Mouse (Mus musculus) lung, embryonic 14.5 days (tissue): ENCODE data around the gene Rps25. TPM values are rescaled to one million over a fixed set of nuclear protein-coding genes. Genes with fewer than 3 reads are reported as not detected.
"Not testable (repeated sequence)": the region's sequence is repeated elsewhere in the genome, so short reads cannot be mapped to it uniquely, and the experiment has no call there.

Source experiments
- ATAC-seq: fragments of 200-750 bp; cut with Nextera tagmentation; 2 replicates; pipeline ENCODE4 v1.8.0; 2017; ENCODE audit warnings: mild to moderate bottlenecking, moderate TSS enrichment, moderate library complexity; ENCODE audit not compliant: insufficient read depth
- DNase-seq: peaks from one replicate; pipeline ENCODE4 v3.0.0-alpha.2; 2015
- H3K27ac ChIP-seq: fragments of 300-500 bp; sonication (generic); 2 replicates; pipeline ENCODE4 v1.5.1; 2014; ENCODE audit warnings: low read depth, mild to moderate bottlenecking, moderate library complexity
- H3K27me3 ChIP-seq: fragments of 300-500 bp; sonication (generic); 2 replicates; pipeline ENCODE4 v1.6.1; 2014; ENCODE audit warnings: low read length, control low read depth; ENCODE audit not compliant: insufficient read depth
- H3K36me3 ChIP-seq: fragments of 300-500 bp; sonication (generic); 2 replicates; pipeline ENCODE4 v1.6.1; 2014; ENCODE audit warnings: control low read depth; ENCODE audit not compliant: insufficient read depth
- H3K4me1 ChIP-seq: fragments of 300-500 bp; sonication (generic); 2 replicates; pipeline ENCODE4 v1.6.1; 2014; ENCODE audit warnings: antibody characterized with exemption, control low read depth; ENCODE audit not compliant: insufficient read depth
- H3K4me2 ChIP-seq: fragments of 300-500 bp; sonication (generic); 2 replicates; pipeline ENCODE4 v1.6.1; 2014; ENCODE audit warnings: mild to moderate bottlenecking
- H3K4me3 ChIP-seq: fragments of 300-500 bp; sonication (generic); 2 replicates; pipeline ENCODE4 v1.5.1; 2014; ENCODE audit warnings: low read depth, low read length
- H3K9ac ChIP-seq: fragments of 300-500 bp; sonication (generic); 2 replicates; pipeline ENCODE4 v1.6.1; 2014
- H3K9me3 ChIP-seq: fragments of 300-500 bp; sonication (generic); 2 replicates; pipeline ENCODE4 v1.6.1; 2016; ENCODE audit warnings: low read depth, low read length, control low read depth
- CTCF ChIP-seq: IDR thresholded peaks from 2 replicates; pipeline ENCODE4 v1.5.1; 2016; ENCODE audit warnings: antibody characterized with exemption, low read depth
- WGBS: fragments of 180-500 bp; shearing (Covaris S2); extraction: QIAGEN DNeasy Blood & Tissue Kit; methylation state at CpG from one replicate; pipeline ENCODE4 v1.1.7; 2014; 5-methylcytosine and 5-hydroxymethylcytosine counted together
- polyA plus RNA-seq: library from polyadenylated mRNA; unstranded; fragments of >200 nt; fragmentation: Nextera tagmentation; extraction: Ambion mirVana; gene quantifications from 2 replicates; pipeline ENCODE4 v1.2.1, GENCODE M21; 2014

The Rps25 gene
- polyA plus RNA-seq, 1 experiment from 2014 or later: 2,509 TPM

- Histone ChIP-seq H3K27me3 (no peaks in the 10 kb centered on the region), H3K4me2 (no peak overlapping the region), H3K9me3 (no peaks in the 10 kb centered on the region), H3K36me3 (peaks cover 62% of the 10 kb centered on the region), H3K27ac (no peak overlapping the region), H3K4me1 (peaks cover 4% of the 10 kb centered on the region; the same call in 1 of the 2 replicates), H3K9ac (no peak overlapping the region), H3K4me3 (no peak overlapping the region)
- no peak for ATAC-seq
- 68% methylated on average over 2 of the region's 2 CpGs for WGBS
- DNase-seq: no peak
- no peak for TF ChIP-seq CTCF
Measured at GRCm38 (mm10) chr9:44412781-44413180, 5.8 kb downstream of the Rps25 start.

GRCm38 (mm10) chr9:44417156-44417891 lies 10.4 kb downstream of the Rps25 start:
- 7% methylated on average over 26 of the region's 26 CpGs for WGBS
- DNase-seq (no peak), ATAC-seq (peak; percentile 67; the same call in 1 of the 2 replicates)
- TF ChIP-seq CTCF: no peak
- Histone ChIP-seq H3K36me3 (peaks cover 24% of the 10 kb centered on the region), H3K4me2 (peak overlapping the region; percentile 93), H3K4me3 (peak overlapping the region; percentile 79), H3K4me1 (peaks cover 7% of the 10 kb centered on the region; the same call in 1 of the 2 replicates), H3K9ac (peak overlapping the region; percentile 77), H3K27me3 (no peaks in the 10 kb centered on the region), H3K27ac (peak overlapping the region; percentile 73; the same call in 1 of the 2 replicates), H3K9me3 (no peaks in the 10 kb centered on the region)

DNA sequence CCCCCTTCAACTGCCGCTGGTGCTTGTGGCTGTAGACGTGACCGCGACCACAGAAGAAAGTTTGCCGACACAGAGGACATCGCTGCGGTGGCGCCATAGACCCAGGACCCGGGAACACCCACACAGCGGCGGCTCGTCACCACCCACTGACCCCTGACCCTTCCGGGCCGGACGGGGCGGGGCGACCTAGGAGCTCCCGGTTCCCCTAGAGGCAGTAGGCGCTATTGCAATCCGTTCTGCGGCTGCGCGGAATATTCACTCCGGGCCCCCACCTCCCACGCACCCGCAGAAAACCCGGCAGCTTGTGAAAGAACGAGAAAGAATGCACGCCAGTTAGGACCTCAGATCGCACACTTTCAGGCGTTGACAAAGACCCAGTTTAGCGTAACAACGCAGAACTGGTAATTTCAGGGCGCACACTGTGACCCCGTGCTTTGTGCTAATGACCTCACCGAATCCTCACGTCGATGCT lies 11.0 kb downstream of the Rps25 start:
- peak overlapping the region; percentile 77 for H3K9ac ChIP-seq
- WGBS: under 1% methylated on average over 38 of the region's 38 CpGs
- peaks cover 19% of the 10 kb centered on the region for H3K36me3 ChIP-seq
- H3K4me3 ChIP-seq: peak overlapping the region; percentile 79
- peaks cover 7% of the 10 kb centered on the region; the same call in 1 of the 2 replicates for H3K4me1 ChIP-seq
- DNase-seq: peak; percentile 98
- peak overlapping the region; percentile 93 for H3K4me2 ChIP-seq
- H3K27ac ChIP-seq: peak overlapping the region; percentile 73; the same call in 1 of the 2 replicates
- no peaks in the 10 kb centered on the region for H3K9me3 ChIP-seq
- peak; percentile 82 for TF ChIP-seq CTCF
- no peaks in the 10 kb centered on the region for H3K27me3 ChIP-seq
- ATAC-seq: peak; percentile 88

DNA sequence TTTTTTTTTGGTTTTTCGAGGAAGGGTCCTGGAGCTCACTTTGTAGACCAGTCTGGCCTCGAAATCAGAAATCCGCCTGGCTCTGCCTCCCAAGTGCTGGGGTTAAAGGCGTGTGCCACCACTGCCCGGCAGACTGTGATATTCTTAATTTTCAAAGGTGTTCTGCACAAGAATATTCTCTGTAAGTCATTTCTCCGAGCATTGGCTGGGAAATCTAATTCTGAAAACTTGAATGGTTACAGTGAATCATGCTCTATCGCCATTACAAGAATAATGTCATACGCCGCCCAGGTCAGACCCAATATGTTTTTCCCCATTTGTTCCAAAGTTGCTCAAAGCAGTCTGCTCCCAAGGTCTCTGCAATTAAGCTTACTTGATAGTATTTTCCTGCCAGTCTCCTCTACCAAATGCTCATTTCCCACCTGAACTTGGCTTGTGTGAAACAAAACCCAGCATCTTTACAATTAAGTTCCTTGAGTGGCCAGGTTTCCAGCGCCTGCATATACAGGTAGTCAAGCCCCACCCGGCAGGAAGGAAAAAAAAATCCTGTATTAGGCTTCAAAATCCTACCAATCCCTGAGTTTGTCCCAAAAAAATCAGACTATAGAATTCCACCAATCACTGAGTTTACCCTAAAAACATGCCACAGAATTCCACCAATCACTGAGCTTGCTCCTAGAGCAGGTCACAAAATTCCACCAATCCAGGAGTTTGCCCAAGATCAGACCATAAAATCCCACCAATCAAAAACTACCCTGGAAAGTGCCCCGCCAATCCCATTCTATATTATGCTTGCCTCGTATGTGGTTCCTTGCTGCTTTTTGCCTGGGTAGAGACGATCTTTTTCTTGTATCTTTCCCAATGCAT lies 11.8 kb downstream of the Rps25 start, which contains the start of gene Ccdc84:
TSS of gene Ccdc84 (minus strand) at position 51 of the 867 bp plus-strand sequence.
- H3K9me3 ChIP-seq: no peaks in the 10 kb centered on the region
- no peak for DNase-seq
- peak within 1 kb of the TSS; percentile 73; the same call in 1 of the 2 replicates for H3K27ac ChIP-seq
- no peak for TF ChIP-seq CTCF
- H3K4me2 ChIP-seq: peak within 1 kb of the TSS; percentile 93
- peak within 1 kb of the TSS; percentile 79 for H3K4me3 ChIP-seq
- H3K9ac ChIP-seq: peak within 1 kb of the TSS; percentile 77
- no peaks in the 10 kb centered on the region for H3K27me3 ChIP-seq
- peaks cover 7% of the 10 kb centered on the region; the same call in 1 of the 2 replicates for H3K4me1 ChIP-seq
- ATAC-seq: no peak; the same call in 1 of the 2 replicates
- WGBS: 76% methylated on average over 14 of the region's 14 CpGs
- H3K36me3 ChIP-seq: peaks cover 12% of the 10 kb centered on the region; the same call in 1 of the 2 replicates

DNA sequence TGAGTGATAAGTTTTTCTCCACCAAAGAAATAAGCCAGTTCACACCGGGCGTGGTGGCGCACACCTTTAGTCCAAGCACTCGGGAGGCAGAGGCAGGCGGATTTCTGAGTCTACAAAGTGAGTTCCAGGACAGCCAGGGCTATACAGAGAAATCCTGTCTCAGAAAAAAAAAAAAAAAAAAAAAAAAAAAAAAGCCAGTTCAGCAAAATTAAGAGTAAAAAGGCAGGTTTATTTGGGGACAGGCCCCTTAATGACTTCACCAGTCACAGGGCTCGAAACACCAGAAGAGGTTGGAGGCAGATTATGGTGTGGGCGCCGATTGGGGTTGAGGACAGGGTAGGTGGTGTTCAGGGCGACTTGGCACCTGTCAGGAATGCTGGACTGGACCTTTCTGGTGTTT lies 12.8 kb downstream of the Rps25 start:
- H3K9me3 ChIP-seq, H3K4me2 ChIP-seq, ATAC-seq, H3K9ac ChIP-seq, H3K27me3 ChIP-seq, H3K36me3 ChIP-seq, H3K4me1 ChIP-seq, H3K27ac ChIP-seq, DNase-seq, H3K4me3 ChIP-seq: not testable (repeated sequence)
- WGBS: 88% methylated on average over 9 of the region's 9 CpGs

DNA sequence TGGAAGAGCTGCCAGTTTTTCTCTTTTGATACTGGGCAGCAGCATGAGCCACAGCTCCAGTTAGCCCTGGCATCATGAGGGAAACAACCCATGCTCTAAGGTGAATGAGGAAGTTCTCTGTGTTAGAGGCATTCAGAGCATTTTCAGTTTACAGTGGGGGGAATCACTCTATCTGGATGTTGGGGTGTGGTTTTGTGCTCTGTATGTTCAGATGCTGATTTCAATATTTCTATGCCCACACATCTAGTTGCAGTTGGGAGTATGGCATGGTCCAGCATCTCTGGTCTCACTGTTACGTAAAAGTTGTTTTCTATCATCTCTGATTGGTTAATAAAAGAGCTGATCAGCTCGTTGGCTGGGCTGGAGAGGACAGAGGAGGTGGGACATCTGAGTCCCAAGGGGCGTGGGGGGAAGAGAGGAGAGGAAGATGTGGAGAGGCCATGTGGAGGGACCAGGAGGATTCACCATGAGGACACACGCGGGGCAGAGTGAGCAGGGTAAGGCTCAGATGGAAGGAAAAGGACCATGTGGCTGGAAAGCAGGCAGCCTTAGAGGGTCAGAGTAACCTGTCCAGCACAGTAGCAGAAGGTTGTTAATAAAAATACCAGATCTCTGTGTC lies 13.4 kb downstream of the Rps25 start:
- H3K9ac ChIP-seq: no peak overlapping the region
- H3K36me3 ChIP-seq: no peaks in the 10 kb centered on the region; the same call in 1 of the 2 replicates
- H3K27me3 ChIP-seq: no peaks in the 10 kb centered on the region
- H3K4me1 ChIP-seq: peaks cover 7% of the 10 kb centered on the region; the same call in 1 of the 2 replicates
- H3K9me3 ChIP-seq: no peaks in the 10 kb centered on the region
- no peak for ATAC-seq
- WGBS: 74% methylated on average over 5 of the region's 5 CpGs
- TF ChIP-seq CTCF: no peak
- no peak overlapping the region for H3K27ac ChIP-seq
- no peak for DNase-seq
- H3K4me3 ChIP-seq: no peak overlapping the region
- no peak overlapping the region for H3K4me2 ChIP-seq
